Mouse (Mus musculus) C2C12 (cell line): ENCODE results near the gene Spata31d1a. TPM values are rescaled to one million over a fixed set of nuclear protein-coding genes. Genes with fewer than 3 reads are reported as not detected.
"Not testable (repeated sequence)": the region's sequence is repeated elsewhere in the genome, so short reads cannot be mapped to it uniquely, and the experiment has no call there.

Experiments
- H3K27me3 ChIP-seq: one replicate; pipeline ENCODE4 v1.6.1; 2011; ENCODE audit not compliant: control insufficient read depth, insufficient read depth, insufficient read length
- H3K36me3 ChIP-seq: one replicate; pipeline ENCODE4 v1.6.1; 2011; ENCODE audit not compliant: control insufficient read depth, insufficient read depth
- H3K4me3 ChIP-seq: one replicate; pipeline ENCODE4 v1.5.1; 2011; ENCODE audit warnings: mild to moderate bottlenecking, control low read depth; ENCODE audit not compliant: poor library complexity, insufficient read depth, severe bottlenecking
- H3K79me2 ChIP-seq: one replicate; pipeline ENCODE4 v1.6.1; 2011; ENCODE audit not compliant: control insufficient read depth, insufficient read depth
- H3K79me3 ChIP-seq: one replicate; pipeline ENCODE4 v1.6.1; 2011; ENCODE audit warnings: low read depth, control low read depth
- H3ac ChIP-seq: one replicate; pipeline ENCODE3; 2011; ENCODE audit warnings: low read depth; ENCODE audit not compliant: control insufficient read depth, insufficient read length
- CEBPB ChIP-seq: IDR thresholded peaks from one replicate; pipeline ENCODE4 v1.6.1; 2011; ENCODE audit warnings: low read depth, mild to moderate bottlenecking, control low read depth, moderate library complexity
- CTCF ChIP-seq: IDR thresholded peaks from one replicate; pipeline ENCODE4 v1.5.1; 2011; ENCODE audit not compliant: control insufficient read depth, insufficient read depth, insufficient read length
- FOSL1 ChIP-seq: IDR thresholded peaks from one replicate; pipeline ENCODE4 v1.8.0; 2011; ENCODE audit warnings: mild to moderate bottlenecking, low read length; ENCODE audit not compliant: poor library complexity, insufficient read depth, severe bottlenecking
- MAX ChIP-seq: IDR thresholded peaks from one replicate; pipeline ENCODE4 v1.6.1; 2011; ENCODE audit warnings: mild to moderate bottlenecking, control low read depth
- MYOD1 ChIP-seq: IDR thresholded peaks from one replicate; pipeline ENCODE4 v1.6.1; 2011; ENCODE audit warnings: low read depth; ENCODE audit not compliant: control insufficient read depth, insufficient read length
- MYOG ChIP-seq: IDR thresholded peaks from one replicate; pipeline ENCODE4 v1.6.1; 2011; ENCODE audit not compliant: control insufficient read depth, insufficient read length; ENCODE audit errors: extremely low read depth
- USF1 ChIP-seq: IDR thresholded peaks from one replicate; pipeline ENCODE4 v1.6.1; 2011; ENCODE audit warnings: low read depth, mild to moderate bottlenecking, control low read depth, moderate library complexity
- polyA plus RNA-seq: library from polyadenylated mRNA; unstranded; fragments of >200 nt; fragmentation: generic; extraction: Trizol; gene quantifications from one replicate; pipeline ENCODE4 v1.2.1, GENCODE M21; 2012; ENCODE audit warnings: missing spikeins

The Spata31d1a gene
- polyA plus RNA-seq, 1 experiment: not detected

GRCm38 (mm10) chr13:59741697-59742096 lies 31.6 kb upstream of the Spata31d1a start:
- H3K4me3 ChIP-seq: no peak overlapping the region
- H3K79me3 ChIP-seq: no peaks in the 10 kb centered on the region
- no peaks in the 10 kb centered on the region for H3K79me2 ChIP-seq
- no peak overlapping the region for H3ac ChIP-seq
- no peak for TF ChIP-seq FOSL1
- TF ChIP-seq MYOD1: no peak
- TF ChIP-seq MAX: no peak
- no peak for TF ChIP-seq CEBPB
- TF ChIP-seq CTCF: no peak
- TF ChIP-seq USF1: no peak
- TF ChIP-seq MYOG: no peak
- H3K27me3 ChIP-seq: peaks cover 5% of the 10 kb centered on the region
- H3K36me3 ChIP-seq: no peaks in the 10 kb centered on the region

GRCm38 (mm10) chr13:59741096-59741495 lies 31.0 kb upstream of the Spata31d1a start:
- peaks cover 5% of the 10 kb centered on the region for H3K27me3 ChIP-seq
- H3ac ChIP-seq: no peak overlapping the region
- no peaks in the 10 kb centered on the region for H3K79me3 ChIP-seq
- no peak for TF ChIP-seq MYOG
- TF ChIP-seq FOSL1: no peak
- no peak for TF ChIP-seq USF1
- TF ChIP-seq MAX: no peak
- TF ChIP-seq CTCF: no peak
- no peak for TF ChIP-seq MYOD1
- TF ChIP-seq CEBPB: no peak
- no peak overlapping the region for H3K4me3 ChIP-seq
- no peaks in the 10 kb centered on the region for H3K79me2 ChIP-seq
- no peaks in the 10 kb centered on the region for H3K36me3 ChIP-seq

- no peaks in the 10 kb centered on the region for H3K79me2 ChIP-seq
- H3K27me3 ChIP-seq: peaks cover 5% of the 10 kb centered on the region
- H3K79me3 ChIP-seq: no peaks in the 10 kb centered on the region
- H3ac ChIP-seq: no peak overlapping the region
- no peaks in the 10 kb centered on the region for H3K36me3 ChIP-seq
- TF ChIP-seq FOSL1: no peak
- no peak for TF ChIP-seq USF1
- TF ChIP-seq MAX: no peak
- no peak for TF ChIP-seq CTCF
- TF ChIP-seq MYOG: no peak
- TF ChIP-seq CEBPB: no peak
- TF ChIP-seq MYOD1: no peak
- no peak overlapping the region for H3K4me3 ChIP-seq
These were observed 29.3 kb upstream of the Spata31d1a start for GRCm38 (mm10) chr13:59739397-59739796.

GRCm38 (mm10) chr13:59738455-59738854 lies 28.3 kb upstream of the Spata31d1a start:
- Histone ChIP-seq H3K36me3 (no peaks in the 10 kb centered on the region), H3K79me2 (no peaks in the 10 kb centered on the region), H3K79me3 (no peaks in the 10 kb centered on the region), H3ac (no peak overlapping the region), H3K27me3 (peaks cover 5% of the 10 kb centered on the region), H3K4me3 (no peak overlapping the region)
- TF ChIP-seq CTCF (no peak), MYOD1 (no peak), USF1 (no peak), MAX (no peak), MYOG (no peak), CEBPB (no peak), FOSL1 (no peak)

- Histone ChIP-seq H3K36me3 (no peaks in the 10 kb centered on the region), H3K79me3 (no peaks in the 10 kb centered on the region), H3K79me2 (no peaks in the 10 kb centered on the region), H3K4me3 (no peak overlapping the region), H3ac (no peak overlapping the region), H3K27me3 (peaks cover 9% of the 10 kb centered on the region)
- TF ChIP-seq FOSL1: no peak
- TF ChIP-seq CEBPB: no peak
- no peak for TF ChIP-seq MYOG
- no peak for TF ChIP-seq MYOD1
- TF ChIP-seq CTCF: no peak
- no peak for TF ChIP-seq MAX
- TF ChIP-seq USF1: no peak
These were observed 25.1 kb upstream of the Spata31d1a start for GRCm38 (mm10) chr13:59735190-59735589.

- not testable (repeated sequence) for H3K36me3 ChIP-seq, H3K4me3 ChIP-seq, H3ac ChIP-seq, H3K79me2 ChIP-seq, H3K79me3 ChIP-seq
- peaks cover 13% of the 10 kb centered on the region for H3K27me3 ChIP-seq
These were observed 24.2 kb upstream of the Spata31d1a start for GRCm38 (mm10) chr13:59734347-59734746.
